Mouse (Mus musculus): ENCODE results near the gene Chchd1. TPM values are rescaled to one million over a fixed set of nuclear protein-coding genes. Genes with fewer than 3 reads are reported as not detected.
"Not testable (repeated sequence)": the region's sequence is repeated elsewhere in the genome, so short reads cannot be mapped to it uniquely, and the experiment has no call there.

Gene Chchd1
- total RNA-seq, 2 experiments from 2014 or later = 75.5 to 76.4 TPM

GRCm38 (mm10) chr14:20682498-20682897 is 20.3 kb upstream of the Chchd1 start:
- intact Hi-C loops (cut with DNase I) = no loop called here
- no peak for DNase-seq

DNA sequence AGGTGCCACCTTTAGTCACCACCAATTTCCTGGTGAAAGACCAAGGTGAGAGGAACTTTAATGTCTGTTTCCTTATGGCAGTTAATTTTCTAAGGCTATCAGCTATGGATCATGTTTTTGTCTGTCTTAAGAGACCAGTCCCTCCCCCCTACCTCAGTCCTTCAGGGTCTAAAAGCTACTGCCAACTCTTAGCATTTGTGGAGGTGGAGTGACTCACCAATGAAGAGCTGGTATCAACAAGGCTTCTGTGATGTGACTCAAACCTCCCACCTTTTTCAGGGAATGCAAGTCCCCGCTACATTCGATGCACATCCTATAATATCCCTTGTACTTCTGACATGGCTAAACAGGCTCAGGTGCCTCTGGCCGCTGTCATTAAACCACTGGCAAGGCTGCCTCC is 16.2 kb upstream of the Chchd1 start:
- intact Hi-C loops (cut with DNase I) = no loop called here
- no peak for DNase-seq

- intact Hi-C loops (cut with DNase I) = no loop called here
These were observed 13.8 kb upstream of the Chchd1 start for GRCm38 (mm10) chr14:20689009-20689408.

GRCm38 (mm10) chr14:20691772-20692171 is 11.0 kb upstream of the Chchd1 start:
- intact Hi-C loops (cut with DNase I) = no loop called here
- no peak for DNase-seq

More at GRCm38 (mm10) chr14:20689009-20689408, 13.8 kb upstream of the Chchd1 start:
- no peak for DNase-seq

GRCm38 (mm10) chr14:20693589-20694101 is 9.2 kb upstream of the Chchd1 start:
- DNase-seq = no peak
- intact Hi-C loops (cut with DNase I) = no loop called here

DNA sequence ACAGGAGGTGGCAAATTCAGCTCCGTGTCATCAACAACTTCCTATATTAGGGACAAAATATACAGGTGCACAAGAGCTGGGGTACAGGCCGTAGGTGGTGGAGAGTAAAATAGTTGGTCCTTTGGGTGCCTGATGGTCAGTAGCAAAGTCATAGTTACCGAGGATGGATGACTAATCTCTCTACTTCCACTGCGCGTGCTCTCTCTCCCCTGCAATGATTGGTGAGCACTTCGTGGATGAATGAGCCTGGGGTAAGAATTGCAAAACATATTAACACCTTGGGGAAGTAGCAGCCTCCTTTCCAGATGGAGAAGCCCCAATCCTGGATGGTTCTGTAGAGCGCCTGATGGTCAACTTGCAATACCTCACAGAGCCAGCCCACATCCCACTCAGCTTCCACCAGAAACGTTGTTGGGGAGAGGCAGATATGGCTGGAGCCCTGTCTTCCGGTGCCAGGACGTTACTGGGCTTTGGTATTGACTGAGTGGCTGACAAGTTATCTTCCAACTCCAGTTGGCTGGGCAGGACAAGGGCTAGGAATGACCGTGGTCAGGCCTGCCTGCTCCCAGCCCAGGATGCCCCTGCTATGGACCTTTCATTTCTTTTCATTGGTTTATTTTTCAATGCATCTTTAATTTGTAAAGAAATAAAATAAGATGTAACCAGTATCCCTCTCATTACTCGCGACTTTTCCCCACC is 8.5 kb upstream of the Chchd1 start:
- DNase-seq = no peak
- intact Hi-C loops (cut with DNase I) = no loop called here

DNA sequence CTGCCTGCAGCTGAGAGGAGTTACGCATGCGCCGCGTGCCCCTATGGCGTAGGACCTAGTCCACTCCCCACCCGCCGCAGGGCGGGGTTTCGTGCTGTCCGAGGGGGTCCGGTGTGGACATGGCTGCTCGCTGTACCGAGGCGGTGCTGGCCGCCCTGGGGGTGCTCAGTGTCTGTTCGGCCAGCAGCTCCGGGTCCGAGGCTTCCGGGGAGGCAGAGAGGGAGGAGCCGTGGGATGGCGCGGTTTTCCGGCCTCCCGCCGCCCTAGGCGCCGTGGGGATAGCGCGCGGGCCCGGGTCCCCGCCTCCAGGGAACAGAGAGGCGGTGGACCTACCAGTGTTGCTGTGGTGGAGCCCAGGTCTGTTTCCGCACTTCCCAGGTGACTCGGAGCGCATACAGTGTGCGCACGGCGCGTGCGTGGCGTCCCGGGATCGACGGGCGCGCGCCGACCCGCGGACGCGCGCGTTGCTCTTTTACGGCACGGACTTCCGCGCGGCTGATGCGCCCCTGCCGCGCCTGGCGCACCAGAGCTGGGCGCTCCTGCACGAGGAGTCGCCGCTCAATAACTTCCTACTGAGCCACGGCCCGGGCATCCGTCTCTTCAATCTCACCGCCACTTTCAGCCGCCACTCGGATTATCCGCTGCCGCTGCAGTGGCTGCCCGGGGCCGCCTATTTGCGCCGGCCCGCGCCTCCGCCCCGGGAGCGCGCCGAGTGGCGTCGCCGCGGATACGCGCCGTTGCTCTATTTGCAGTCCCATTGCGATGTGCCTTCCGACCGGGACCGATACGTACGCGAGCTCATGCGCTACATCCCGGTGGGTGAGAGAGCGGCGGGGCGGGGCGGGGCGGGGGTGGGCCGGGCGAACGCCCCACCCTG is 7.7 kb upstream of the Chchd1 start, which contains the start of gene Fut11:
Gene Fut11 (plus strand): TSS at position 85 of the 877 bp plus-strand sequence.
- intact Hi-C loops (cut with DNase I) = no loop called here
- DNase-seq = peak; percentile 93

GRCm38 (mm10) chr14:20695761-20696520 is 6.9 kb upstream of the Chchd1 start:
- peak; percentile 7 for DNase-seq
- intact Hi-C loops (cut with DNase I) = no loop called here

- intact Hi-C loops (cut with DNase I) = no loop called here
- DNase-seq = peak; percentile 36
These were observed 5.8 kb upstream of the Chchd1 start for GRCm38 (mm10) chr14:20696986-20697385.

DNA sequence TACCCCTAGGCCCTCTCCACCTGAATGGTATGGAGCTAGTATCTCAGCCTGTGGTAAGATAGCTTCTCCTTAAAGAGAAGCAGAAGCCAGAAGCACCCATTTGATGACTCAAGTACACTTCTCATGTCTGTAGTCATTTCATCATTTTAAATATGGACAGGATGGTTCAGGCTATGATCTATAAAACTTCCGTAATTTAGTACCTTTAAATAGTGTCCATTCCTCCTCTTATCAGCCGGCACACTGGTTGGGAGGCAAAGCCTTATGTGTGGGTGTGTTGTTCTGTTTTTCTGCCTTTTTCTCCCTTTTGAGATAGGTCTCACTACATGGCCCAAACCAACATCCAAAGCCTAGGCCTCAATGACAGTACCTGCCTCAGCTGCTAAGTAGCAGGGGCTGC is 4.3 kb upstream of the Chchd1 start:
- DNase-seq = no peak
- intact Hi-C loops (cut with DNase I) = no loop called here

DNA sequence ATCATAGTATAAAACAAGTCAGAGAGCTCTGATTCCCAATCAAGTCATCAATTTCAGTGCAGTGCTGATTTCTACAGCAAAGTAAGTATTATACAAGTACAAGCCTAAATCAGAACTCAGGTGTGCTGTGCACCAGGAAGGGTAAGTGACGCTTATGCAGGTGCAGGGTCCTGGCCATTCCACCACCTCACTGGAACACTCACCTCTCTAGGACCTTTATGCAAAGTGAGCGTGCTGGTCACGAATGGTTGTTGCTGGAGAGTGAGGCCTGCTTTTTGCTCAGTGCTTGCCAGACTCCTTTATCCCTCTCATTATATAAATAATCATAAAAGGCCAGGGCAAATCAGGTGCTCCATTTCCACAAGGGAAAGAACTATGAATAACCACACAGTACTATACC is 2.4 kb upstream of the Chchd1 start:
- intact Hi-C loops (cut with DNase I) = no loop called here
- no peak for DNase-seq

DNA sequence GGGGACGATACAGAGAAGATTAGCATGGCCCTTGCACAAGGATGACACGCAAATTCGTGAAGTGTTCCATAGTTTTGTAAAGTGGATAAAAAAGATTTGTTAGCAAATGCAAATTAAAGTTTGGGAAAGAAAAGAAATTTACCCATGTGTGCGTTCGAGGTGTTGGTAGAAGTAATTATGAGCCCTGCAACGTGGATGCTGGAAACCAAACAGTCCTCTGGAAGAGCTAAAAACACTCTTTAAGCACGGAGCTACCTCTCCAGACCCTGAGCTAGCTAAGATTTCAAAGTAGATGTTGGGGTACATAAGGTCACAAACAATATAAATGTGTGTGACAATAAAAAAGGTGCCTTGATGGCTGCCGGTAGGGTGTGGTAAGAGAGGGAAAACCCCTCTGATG is 1.3 kb upstream of the Chchd1 start:
- intact Hi-C loops (cut with DNase I) = no loop called here
- no peak for DNase-seq

DNA sequence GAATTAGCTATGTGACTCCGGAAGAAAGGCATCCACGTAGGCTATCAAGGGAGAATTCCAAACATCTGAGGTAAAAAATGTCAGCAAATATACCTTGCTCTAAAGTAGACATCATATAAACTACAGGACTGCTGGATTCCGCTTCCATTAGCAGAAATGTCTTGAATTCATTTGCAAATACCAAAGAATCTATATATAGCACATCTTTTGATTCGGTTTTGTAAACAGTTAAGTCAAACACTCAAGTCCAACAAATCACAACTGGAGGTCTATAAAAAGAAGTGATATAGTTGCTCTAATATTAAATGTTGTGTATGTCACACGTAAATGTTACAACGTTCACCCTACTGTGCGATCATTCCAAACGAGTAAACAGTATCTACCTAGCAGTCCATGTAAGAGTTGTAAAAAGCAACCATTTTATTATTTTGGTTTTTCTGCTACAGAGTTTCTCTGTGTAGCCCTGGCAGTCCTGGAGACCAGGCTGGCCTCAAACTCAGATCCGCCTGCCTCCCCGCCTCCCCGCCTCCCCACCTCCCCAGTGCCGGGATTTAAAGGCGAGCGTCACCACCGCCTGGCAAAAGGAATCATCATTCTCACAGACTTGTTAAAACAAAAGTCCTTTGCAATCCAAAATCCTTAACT is 588 bp upstream of the Chchd1 start:
- no peak for DNase-seq
- intact Hi-C loops (cut with DNase I) = no loop called here

DNA sequence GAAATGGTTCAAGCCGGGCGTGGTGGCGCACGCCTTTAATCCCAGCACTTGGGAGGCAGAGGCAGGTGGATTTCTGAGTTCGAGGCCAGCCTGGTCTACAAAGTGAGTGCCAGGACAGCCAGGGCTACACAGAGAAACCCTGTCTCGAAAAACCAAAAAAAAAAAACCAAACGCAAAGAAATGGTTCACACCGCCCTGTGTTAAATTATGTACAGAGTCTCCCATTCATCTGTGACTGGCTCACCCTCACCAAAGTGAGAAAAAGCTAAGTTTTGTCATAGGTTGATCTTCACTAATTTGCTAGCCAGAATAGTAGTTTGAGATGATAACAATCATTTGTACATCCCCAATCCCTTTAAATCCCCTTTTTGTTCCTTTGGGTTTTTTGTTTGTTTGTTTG is 655 bp downstream of the Chchd1 start:
- not testable (repeated sequence) for DNase-seq

DNA sequence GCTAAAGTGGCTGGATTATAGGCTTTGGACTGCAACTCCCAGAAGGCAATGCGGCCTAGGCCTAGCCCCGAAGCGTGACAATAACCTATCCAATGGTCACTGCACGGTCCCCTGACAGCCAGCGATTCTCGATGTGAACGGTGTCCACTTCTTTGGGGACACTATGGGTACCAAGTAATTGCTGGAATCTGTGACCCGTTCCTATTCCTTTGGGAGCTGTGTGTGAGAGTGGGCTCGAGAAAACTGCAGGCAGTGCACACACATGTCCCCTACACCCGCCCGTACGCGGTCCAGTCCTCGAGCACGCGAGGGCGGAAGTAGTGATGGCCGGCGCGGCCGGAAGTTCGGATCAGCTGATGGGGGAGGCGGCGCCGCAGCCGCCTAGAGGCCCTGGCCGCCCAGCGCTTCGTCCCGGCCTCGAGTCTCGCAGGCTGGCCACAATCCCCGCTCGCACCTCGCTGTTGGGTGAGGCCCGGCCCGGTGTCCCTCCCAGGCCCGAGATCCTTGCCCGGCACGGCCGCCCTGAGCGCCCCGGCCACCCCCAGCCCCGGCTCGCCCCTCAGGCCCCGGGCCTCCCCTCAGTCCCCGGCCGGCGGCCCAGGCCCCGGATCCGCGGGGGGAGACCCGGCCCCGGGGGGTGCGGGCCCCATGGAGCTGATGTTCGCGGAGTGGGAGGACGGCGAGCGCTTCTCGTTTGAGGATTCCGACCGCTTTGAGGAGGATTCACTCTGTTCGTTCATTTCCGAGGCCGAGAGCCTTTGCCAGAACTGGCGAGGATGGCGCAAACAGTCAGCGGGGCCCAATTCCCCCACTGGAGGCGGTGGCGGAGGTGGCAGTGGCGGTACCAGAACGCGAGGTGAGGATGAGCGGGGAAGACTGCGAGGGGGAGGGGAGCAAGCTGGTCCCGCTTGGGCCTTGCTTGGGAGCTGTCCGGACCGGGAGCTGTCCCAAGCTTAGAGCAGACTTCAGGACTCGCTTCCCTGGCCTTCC is 4.7 kb downstream of the Chchd1 start, which contains the start of gene Zswim8:
Gene Zswim8 (plus strand): TSS at position 352 of the 990 bp plus-strand sequence.
- intact Hi-C loops (cut with DNase I) = no loop called here
- DNase-seq = peak; percentile 89

More for the DNA sequence above, 655 bp downstream of the Chchd1 start:
- intact Hi-C loops (cut with DNase I) = not testable (repeated sequence)

- intact Hi-C loops (cut with DNase I) = no loop called here
- DNase-seq = no peak
These were observed 5.4 kb downstream of the Chchd1 start for GRCm38 (mm10) chr14:20708239-20708638.

DNA sequence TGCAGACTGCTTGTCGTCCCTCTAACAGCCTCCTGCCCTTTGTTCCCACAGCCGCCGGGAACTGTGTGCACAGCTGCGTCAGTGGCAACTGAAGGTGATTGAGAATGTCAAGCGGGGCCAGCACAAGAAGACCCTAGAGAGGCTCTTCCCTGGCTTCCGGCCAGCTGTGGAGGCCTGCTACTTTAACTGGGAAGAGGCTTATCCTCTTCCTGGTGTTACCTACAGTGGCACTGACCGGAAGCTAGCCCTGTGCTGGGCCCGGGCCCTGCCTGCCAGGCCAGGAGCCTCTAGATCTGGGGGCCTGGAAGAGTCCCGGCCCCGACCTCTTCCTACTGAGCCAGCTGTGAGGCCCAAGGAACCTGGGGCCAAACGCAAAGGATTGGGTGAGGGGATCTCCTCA is 11.0 kb downstream of the Chchd1 start:
- DNase-seq = no peak
- intact Hi-C loops (cut with DNase I) = no loop called here

- intact Hi-C loops (cut with DNase I) = no loop called here
- no peak for DNase-seq
These were observed 15.6 kb downstream of the Chchd1 start for GRCm38 (mm10) chr14:20718443-20718842.

- intact Hi-C loops (cut with DNase I) = loop anchor here (10.0 kb wide), 1 partner anchor 305 kb away; no protein-coding TSS in a partner anchor
- DNase-seq = no peak
These were observed 17.0 kb downstream of the Chchd1 start for GRCm38 (mm10) chr14:20719767-20720166.

Measured in left cerebral cortex, postnatal 4 days (tissue).